Mouse (Mus musculus): ENCODE results near the gene Wfdc10. TPM values are rescaled to one million over a fixed set of nuclear protein-coding genes. Genes with fewer than 3 reads are reported as not detected.

The Wfdc10 gene
- polyA plus RNA-seq, 1 experiment: not detected

DNA sequence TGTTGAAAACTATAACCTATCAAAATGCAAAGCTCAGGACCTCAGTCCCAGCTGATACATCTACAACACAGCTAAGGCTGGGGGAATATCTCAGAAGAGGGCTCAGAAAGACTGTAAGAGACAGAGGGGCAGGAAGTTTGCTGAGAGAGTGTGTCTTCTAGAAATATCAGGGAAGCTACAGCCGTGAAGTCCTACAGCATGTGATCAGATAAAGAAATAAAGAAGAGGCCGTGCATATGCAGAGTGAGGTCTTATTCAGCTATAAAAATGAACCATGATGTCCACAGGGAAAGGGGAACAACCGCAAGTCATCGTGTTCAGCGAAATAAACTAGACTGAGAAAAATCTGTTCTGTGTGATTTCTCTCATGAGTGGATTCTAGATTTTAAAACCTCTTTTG lies 14.4 kb downstream of the Wfdc10 start:
- no peak overlapping the region for H3K4me3 ChIP-seq (ENCODE audit: low read depth, low read length)
- H3K9me3 ChIP-seq (replicated peaks; ENCODE audit: control insufficient read depth, insufficient read depth, low read length, poor library complexity, severe bottlenecking): peaks cover 7% of the 10 kb centered on the region; the same call in 1 of the 2 replicates
- no peak for TF ChIP-seq CTCF (IDR thresholded peaks at IDR 0.05; ENCODE audit: low read depth, low read length)
- no peak for TF ChIP-seq POLR2A (IDR thresholded peaks at IDR 0.05; ENCODE audit: insufficient read depth, low read length)
- TF ChIP-seq EP300 (IDR thresholded peaks at IDR 0.05; ENCODE audit: insufficient read depth, low read depth, low read length): no peak
- no peak overlapping the region for H3K9ac ChIP-seq (ENCODE audit: low read depth, poor library complexity, severe bottlenecking)
- H3K27me3 ChIP-seq (ENCODE audit: control insufficient read depth, insufficient read depth, low read length, poor library complexity, severe bottlenecking): no peaks in the 10 kb centered on the region
- no peak overlapping the region for H3K27ac ChIP-seq (ENCODE audit: insufficient read depth, low read length)
- H3K36me3 ChIP-seq (ENCODE audit: control insufficient read depth, insufficient read depth, low read length, poor library complexity, severe bottlenecking): no peaks in the 10 kb centered on the region
- H3K4me1 ChIP-seq (ENCODE audit: control insufficient read depth, insufficient read depth, low read length): no peaks in the 10 kb centered on the region

- TF ChIP-seq EP300 (IDR thresholded peaks at IDR 0.05; ENCODE audit: insufficient read depth, low read depth, low read length): no peak
- no peak for TF ChIP-seq POLR2A (IDR thresholded peaks at IDR 0.05; ENCODE audit: insufficient read depth, low read length)
- no peak for TF ChIP-seq CTCF (IDR thresholded peaks at IDR 0.05; ENCODE audit: low read depth, low read length)
- H3K4me3 ChIP-seq (ENCODE audit: low read depth, low read length): no peak overlapping the region
- H3K4me1 ChIP-seq (ENCODE audit: control insufficient read depth, insufficient read depth, low read length): no peaks in the 10 kb centered on the region
- peaks cover 7% of the 10 kb centered on the region; the same call in 1 of the 2 replicates for H3K9me3 ChIP-seq (replicated peaks; ENCODE audit: control insufficient read depth, insufficient read depth, low read length, poor library complexity, severe bottlenecking)
- no peak overlapping the region for H3K27ac ChIP-seq (ENCODE audit: insufficient read depth, low read length)
- H3K36me3 ChIP-seq (ENCODE audit: control insufficient read depth, insufficient read depth, low read length, poor library complexity, severe bottlenecking): no peaks in the 10 kb centered on the region
- H3K27me3 ChIP-seq (ENCODE audit: control insufficient read depth, insufficient read depth, low read length, poor library complexity, severe bottlenecking): no peaks in the 10 kb centered on the region
- no peak overlapping the region for H3K9ac ChIP-seq (ENCODE audit: low read depth, poor library complexity, severe bottlenecking)
Observed at GRCm38 (mm10) chr2:164670938-164671337, 15.1 kb downstream of the Wfdc10 start.

DNA sequence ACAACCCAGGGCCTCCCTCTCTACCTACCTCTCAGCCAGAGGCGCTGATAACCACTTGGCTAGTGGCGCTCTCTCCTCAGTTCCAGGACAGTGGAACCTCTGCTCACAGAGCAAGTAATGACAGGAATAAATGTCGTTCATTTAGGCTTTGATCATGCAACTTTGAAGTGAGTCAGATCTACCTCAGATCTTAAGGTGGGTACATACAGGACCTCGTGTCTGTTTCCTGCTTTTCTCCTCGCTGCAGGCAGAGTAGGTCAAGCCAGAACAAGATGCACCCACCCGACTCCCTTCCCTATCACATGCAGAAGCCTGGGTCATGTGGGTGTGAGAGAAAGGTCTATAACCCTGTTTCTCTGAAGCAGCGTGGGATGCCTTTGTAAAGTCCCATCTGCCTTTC lies 18.1 kb downstream of the Wfdc10 start, which contains the start of gene Wfdc11:
TSS of gene Wfdc11 (minus strand) at position 101 of the 400 bp plus-strand sequence.
- no peaks in the 10 kb centered on the region for H3K4me1 ChIP-seq (ENCODE audit: control insufficient read depth, insufficient read depth, low read length)
- no peaks in the 10 kb centered on the region for H3K9me3 ChIP-seq (replicated peaks; ENCODE audit: control insufficient read depth, insufficient read depth, low read length, poor library complexity, severe bottlenecking)
- no peak within 1 kb of the TSS for H3K9ac ChIP-seq (ENCODE audit: low read depth, poor library complexity, severe bottlenecking)
- no peak within 1 kb of the TSS for H3K27ac ChIP-seq (ENCODE audit: insufficient read depth, low read length)
- H3K27me3 ChIP-seq (ENCODE audit: control insufficient read depth, insufficient read depth, low read length, poor library complexity, severe bottlenecking): no peaks in the 10 kb centered on the region
- H3K36me3 ChIP-seq (ENCODE audit: control insufficient read depth, insufficient read depth, low read length, poor library complexity, severe bottlenecking): no peaks in the 10 kb centered on the region
- no peak within 1 kb of the TSS for H3K4me3 ChIP-seq (ENCODE audit: low read depth, low read length)
- no peak for TF ChIP-seq CTCF (IDR thresholded peaks at IDR 0.05; ENCODE audit: low read depth, low read length)
- no peak for TF ChIP-seq POLR2A (IDR thresholded peaks at IDR 0.05; ENCODE audit: insufficient read depth, low read length)
- no peak for TF ChIP-seq EP300 (IDR thresholded peaks at IDR 0.05; ENCODE audit: insufficient read depth, low read depth, low read length)

GRCm38 (mm10) chr2:164676103-164676502 lies 20.3 kb downstream of the Wfdc10 start:
- Histone ChIP-seq H3K9me3 (replicated peaks; ENCODE audit: control insufficient read depth, insufficient read depth, low read length, poor library complexity, severe bottlenecking) (no peaks in the 10 kb centered on the region), H3K4me3 (ENCODE audit: low read depth, low read length) (no peak overlapping the region)
- TF ChIP-seq EP300 (IDR thresholded peaks at IDR 0.05; ENCODE audit: insufficient read depth, low read depth, low read length): no peak
- no peak for TF ChIP-seq POLR2A (IDR thresholded peaks at IDR 0.05; ENCODE audit: insufficient read depth, low read length)
- TF ChIP-seq CTCF (IDR thresholded peaks at IDR 0.05; ENCODE audit: low read depth, low read length): peak; percentile 39

GRCm38 (mm10) chr2:164676916-164677685 lies 21.3 kb downstream of the Wfdc10 start:
- Histone ChIP-seq H3K9me3 (replicated peaks; ENCODE audit: control insufficient read depth, insufficient read depth, low read length, poor library complexity, severe bottlenecking) (no peaks in the 10 kb centered on the region), H3K4me1 (ENCODE audit: control insufficient read depth, insufficient read depth, low read length) (no peaks in the 10 kb centered on the region), H3K36me3 (ENCODE audit: control insufficient read depth, insufficient read depth, low read length, poor library complexity, severe bottlenecking) (no peaks in the 10 kb centered on the region), H3K4me3 (ENCODE audit: low read depth, low read length) (no peak overlapping the region), H3K27ac (ENCODE audit: insufficient read depth, low read length) (no peak overlapping the region), H3K27me3 (ENCODE audit: control insufficient read depth, insufficient read depth, low read length, poor library complexity, severe bottlenecking) (no peaks in the 10 kb centered on the region), H3K9ac (ENCODE audit: low read depth, poor library complexity, severe bottlenecking) (no peak overlapping the region)
- TF ChIP-seq POLR2A (IDR thresholded peaks at IDR 0.05; ENCODE audit: insufficient read depth, low read length) (no peak), EP300 (IDR thresholded peaks at IDR 0.05; ENCODE audit: insufficient read depth, low read depth, low read length) (no peak), CTCF (IDR thresholded peaks at IDR 0.05; ENCODE audit: low read depth, low read length) (no peak)

More at GRCm38 (mm10) chr2:164676103-164676502, 20.3 kb downstream of the Wfdc10 start:
- H3K27me3 ChIP-seq (ENCODE audit: control insufficient read depth, insufficient read depth, low read length, poor library complexity, severe bottlenecking): no peaks in the 10 kb centered on the region
- no peaks in the 10 kb centered on the region for H3K4me1 ChIP-seq (ENCODE audit: control insufficient read depth, insufficient read depth, low read length)
- H3K36me3 ChIP-seq (ENCODE audit: control insufficient read depth, insufficient read depth, low read length, poor library complexity, severe bottlenecking): no peaks in the 10 kb centered on the region
- no peak overlapping the region for H3K27ac ChIP-seq (ENCODE audit: insufficient read depth, low read length)
- no peak overlapping the region for H3K9ac ChIP-seq (ENCODE audit: low read depth, poor library complexity, severe bottlenecking)
